Mouse (Mus musculus) natural killer cell, adult 2 months (primary cell): ENCODE measurements around the gene Flot1.

Experiments
- DNase-seq, 2 experiments: peaks; one replicate each; pipeline ENCODE4 v3.0.0; 2022; ENCODE audit warnings: low spot score in 2 of 2

The Flot1 gene

GRCm38 (mm10) chr17:35810900-35811648 is 12.0 kb upstream of the Flot1 start:
- DNase-seq, result no peak

- DNase-seq, result no peak
Observed at GRCm38 (mm10) chr17:35812307-35812706, 10.7 kb upstream of the Flot1 start.

- no peak for DNase-seq
Observed at GRCm38 (mm10) chr17:35812736-35813135, 10.3 kb upstream of the Flot1 start.

GRCm38 (mm10) chr17:35813245-35813647 is 9.8 kb upstream of the Flot1 start:
- peak; percentile 14 to 23 for DNase-seq

GRCm38 (mm10) chr17:35813653-35814052 is 9.4 kb upstream of the Flot1 start:
- peak; percentile 16 to 31 for DNase-seq

GRCm38 (mm10) chr17:35814678-35815077 is 8.4 kb upstream of the Flot1 start:
- no peak for DNase-seq

GRCm38 (mm10) chr17:35815836-35816235 is 7.2 kb upstream of the Flot1 start:
- DNase-seq, result no peak

GRCm38 (mm10) chr17:35816686-35817085 is 6.3 kb upstream of the Flot1 start:
- no peak for DNase-seq

GRCm38 (mm10) chr17:35817226-35817625 is 5.8 kb upstream of the Flot1 start:
- no peak for DNase-seq

GRCm38 (mm10) chr17:35820111-35820510 is 2.9 kb upstream of the Flot1 start:
- no peak for DNase-seq

- peak; percentile 46 to 59 for DNase-seq
Observed at GRCm38 (mm10) chr17:35821439-35822430, 1.3 kb upstream of the Flot1 start, which contains the start of gene Ier3. Gene Ier3, plus strand, starts transcription at chr17:35821684.

GRCm38 (mm10) chr17:35822564-35822963 is 466 bp upstream of the Flot1 start:
- DNase-seq, result no peak

- DNase-seq, result peak in 1 of 2 experiments; percentile 14
Observed at GRCm38 (mm10) chr17:35824402-35824801, 1.4 kb downstream of the Flot1 start.

- DNase-seq, result no peak
Observed at GRCm38 (mm10) chr17:35825109-35825850, 2.2 kb downstream of the Flot1 start.

- peak; percentile 83 to 90 for DNase-seq
Observed at GRCm38 (mm10) chr17:35829737-35830136, 6.7 kb downstream of the Flot1 start.

- no peak for DNase-seq
Observed at GRCm38 (mm10) chr17:35832400-35833238, 9.6 kb downstream of the Flot1 start.

GRCm38 (mm10) chr17:35833239-35833751 is 10.3 kb downstream of the Flot1 start:
- DNase-seq, result no peak

- no peak for DNase-seq
Observed at GRCm38 (mm10) chr17:35833894-35834293, 10.9 kb downstream of the Flot1 start.

- DNase-seq, result no peak
Observed at GRCm38 (mm10) chr17:35834696-35835422, 11.8 kb downstream of the Flot1 start.
